Comparison of ENCODE assay signal across 8 mouse cellular contexts in genomic region chr5:67016450-67016849, GRCm38 (mm10).
DNase-seq lines count a peak whose midpoint lies in the region; ATAC-seq and TF ChIP-seq lines count a peak whose summit lies in the region.

No protein-coding gene starts in this region.

- no peak; the same call in 1 of the 2 replicates for ATAC-seq in kidney, embryonic 16.5 days (ENCODE audit: low FRiP score, low TSS enrichment)
- ATAC-seq in limb, embryonic 13.5 days (ENCODE audit: low FRiP score, low read depth): peak; percentile 59; the same call in 1 of the 2 replicates

- no peaks in the 10 kb centered on the region for H3K27me3 ChIP-seq in kidney, embryonic 16.5 days (ENCODE audit: insufficient read depth, low read length)
- no peaks in the 10 kb centered on the region for H3K27me3 ChIP-seq in limb, embryonic 13.5 days
- no peaks in the 10 kb centered on the region for H3K27me3 ChIP-seq in testis, adult 2 months (ENCODE audit: control insufficient read depth, insufficient read depth, low read length)

- no peaks in the 10 kb centered on the region for H3K4me1 ChIP-seq in kidney, embryonic 16.5 days (ENCODE audit: insufficient read depth, low read length)
- H3K4me1 ChIP-seq in limb, embryonic 13.5 days: peaks cover 5% of the 10 kb centered on the region; the same call in 1 of the 2 replicates
- no peaks in the 10 kb centered on the region for H3K4me1 ChIP-seq in testis, adult 2 months (ENCODE audit: control insufficient read depth, insufficient read depth, low read length)

- no peak for TF ChIP-seq POLR2A in testis, adult 2 months (IDR thresholded peaks at IDR 0.05; ENCODE audit: control insufficient read depth, low read depth, low read length)

- peak; percentile 67; the same call in 1 of the 2 replicates for TF ChIP-seq CTCF in testis, adult 2 months (IDR thresholded peaks at IDR 0.05; ENCODE audit: control insufficient read depth, insufficient read depth, insufficient replicate concordance, low read depth, low read length)

- H3K9ac ChIP-seq in kidney, embryonic 16.5 days (replicated peaks; ENCODE audit: low read length): no peak overlapping the region
- H3K9ac ChIP-seq in limb, embryonic 13.5 days: no peak overlapping the region

- WGBS in kidney, embryonic 16.5 days: 13% methylated on average over 7 of the region's 7 CpGs
- 9% methylated on average over 7 of the region's 7 CpGs for WGBS in limb, embryonic 13.5 days

- no peak overlapping the region for H3K27ac ChIP-seq in kidney, embryonic 16.5 days (ENCODE audit: low read length)
- H3K27ac ChIP-seq in limb, embryonic 13.5 days: 0 out of 2 replicates have a peak overlapping the region, but pooled peaks have one; percentile 28
- H3K27ac ChIP-seq in testis, adult 2 months (ENCODE audit: control insufficient read depth, insufficient read depth, low read depth, low read length): no peak overlapping the region

- DNase-seq in kidney, adult 11 months: peak; percentile 59
- peak; percentile 89 for DNase-seq in cerebellum, postnatal 14 days
- peak; percentile 59 to 78 for DNase-seq in frontal cortex, postnatal 25 days (ENCODE audit: low spot score in 2 of 2)
- peak; percentile 54 to 80 for DNase-seq in kidney, adult 8-10 months
- peak; percentile 77 for DNase-seq in neural tube, embryonic 10.5 days (ENCODE audit: extremely low spot score, low spot score)

- no peak overlapping the region for H3K4me2 ChIP-seq in kidney, embryonic 16.5 days (replicated peaks; ENCODE audit: low read depth, low read length)
- H3K4me2 ChIP-seq in limb, embryonic 13.5 days (replicated peaks): no peak overlapping the region

- H3K9me3 ChIP-seq in kidney, embryonic 16.5 days (ENCODE audit: low read length): no peaks in the 10 kb centered on the region
- no peaks in the 10 kb centered on the region for H3K9me3 ChIP-seq in limb, embryonic 13.5 days

- no peak overlapping the region for H3K4me3 ChIP-seq in kidney, embryonic 16.5 days (ENCODE audit: low read length)
- H3K4me3 ChIP-seq in limb, embryonic 13.5 days: no peak overlapping the region
- no peak overlapping the region for H3K4me3 ChIP-seq in testis, adult 2 months (ENCODE audit: control insufficient read depth, low read depth, low read length)

- H3K36me3 ChIP-seq in kidney, embryonic 16.5 days (ENCODE audit: insufficient read depth, low read length): 0 out of 2 replicates have a peak, but pooled peaks cover 2% of the 10 kb centered on the region
- peaks cover 20% of the 10 kb centered on the region for H3K36me3 ChIP-seq in limb, embryonic 13.5 days
- no peaks in the 10 kb centered on the region for H3K36me3 ChIP-seq in testis, adult 2 months (ENCODE audit: control insufficient read depth, insufficient read depth, low read length)
